ENCODE assay signal across 17 mouse cellular contexts in the genomic region with DNA sequence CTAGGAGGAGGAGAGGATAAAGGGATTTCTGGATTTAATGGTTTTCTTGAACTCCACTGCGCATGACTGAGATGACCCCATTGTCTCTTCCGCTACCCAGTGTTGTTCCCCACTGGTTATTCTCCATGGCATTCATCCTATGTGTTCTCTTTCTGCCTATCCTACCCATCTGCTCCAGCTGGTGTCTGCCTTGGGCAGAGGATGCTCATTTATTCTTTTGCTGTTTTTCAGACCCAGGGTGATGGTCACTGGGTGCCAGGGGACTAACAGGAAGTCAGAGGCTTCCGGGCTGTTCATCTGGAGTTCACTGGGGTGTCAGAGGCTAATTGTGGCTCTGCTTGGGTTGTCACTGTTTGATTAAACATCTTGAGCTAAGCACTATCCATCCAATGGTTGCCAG. TPM values are rescaled to one million over a fixed set of nuclear protein-coding genes. Genes with fewer than 3 reads are reported as not detected.
"Had no signal": no experiment of that assay in that cellular context is flagged by ENCODE, and none has a peak within 500 bp of the region (broad histone marks: within the 10 kb centered on the region; RNA-seq: fewer than 3 reads in every experiment).

No protein-coding gene starts in this region.

- H3K9ac ChIP-seq: limb, embryonic 13.5 days; liver, embryonic 14.5 days; stomach, embryonic 15.5 days had no signal

- H3K4me1 ChIP-seq: limb, embryonic 13.5 days; stomach, embryonic 15.5 days had no signal

- H3K4me2 ChIP-seq: limb, embryonic 13.5 days; stomach, embryonic 15.5 days had no signal

- H3K36me3 ChIP-seq: limb, embryonic 13.5 days; stomach, embryonic 15.5 days had no signal

- DNase-seq: kidney, adult 18-20 months; kidney, postnatal 10 days; kidney, postnatal 4 days; left cerebral cortex, postnatal 4 days; lung, adult 18-20 months; right cerebral cortex, postnatal 14 days; thymus, adult 2 months; thymus, postnatal 25 days had no signal

- H3K27me3 ChIP-seq: limb, embryonic 13.5 days; stomach, embryonic 15.5 days had no signal

- H3K27ac ChIP-seq: layer of hippocampus, adult 2 months; limb, embryonic 13.5 days; liver, embryonic 14.5 days; stomach, embryonic 15.5 days had no signal

- H3K9me3 ChIP-seq: limb, embryonic 13.5 days; stomach, embryonic 15.5 days had no signal

- H3K4me3 ChIP-seq: layer of hippocampus, adult 2 months; limb, embryonic 13.5 days; stomach, embryonic 15.5 days had no signal

RNA-seq across cellular contexts. Expression of a gene that starts 24.4 kb away (rescaled TPM):
- polyA plus RNA-seq: kidney, embryonic 14.5 days; limb, embryonic 13.5 days; liver, embryonic 14.5 days; lung, embryonic 16.5 days; spleen, adult 2 months; stomach, embryonic 15.5 days; testis, adult 2 months; urinary bladder, adult 2 months had no signal
